Mouse (Mus musculus): Measurements from ENCODE around the gene Abi3.
"Not testable (repeated sequence)": the region's sequence is repeated elsewhere in the genome, so short reads cannot be mapped to it uniquely, and the experiment has no call there.

Gene Abi3

DNA sequence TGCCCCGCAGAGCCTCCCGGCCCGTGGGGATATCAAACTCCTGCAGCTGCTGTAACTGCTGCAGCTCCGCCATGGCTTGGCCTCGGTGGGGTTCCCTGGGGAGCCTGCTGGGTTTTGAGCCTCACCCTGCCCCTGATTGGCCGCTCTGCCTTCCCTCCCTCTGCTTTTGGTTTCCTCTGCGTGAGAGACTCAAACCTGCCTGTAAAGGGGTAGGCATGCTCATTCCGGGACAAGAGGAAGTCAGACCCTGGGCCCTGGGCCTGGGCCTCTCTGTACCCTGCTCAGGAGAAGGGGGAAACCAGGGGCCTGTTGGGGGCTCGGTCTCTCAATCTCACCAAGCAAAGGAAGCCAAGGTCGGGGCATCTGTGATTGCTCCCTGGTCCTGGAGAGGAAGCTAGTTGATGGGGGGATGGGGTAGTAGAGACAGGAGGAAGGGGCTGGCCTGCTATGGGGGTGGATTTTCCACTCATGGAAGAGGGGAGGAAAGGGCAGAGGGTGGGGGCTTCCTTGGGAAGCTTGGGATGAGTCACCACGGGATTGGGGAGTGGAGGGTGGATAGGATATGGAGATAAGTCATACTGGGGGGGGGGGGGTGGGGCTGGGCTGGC lies at the start of gene Abi3:
TSS of gene Abi3 (minus strand) at position 403 of the 608 bp plus-strand sequence.
- DNase-seq, result peak; percentile 89

DNA sequence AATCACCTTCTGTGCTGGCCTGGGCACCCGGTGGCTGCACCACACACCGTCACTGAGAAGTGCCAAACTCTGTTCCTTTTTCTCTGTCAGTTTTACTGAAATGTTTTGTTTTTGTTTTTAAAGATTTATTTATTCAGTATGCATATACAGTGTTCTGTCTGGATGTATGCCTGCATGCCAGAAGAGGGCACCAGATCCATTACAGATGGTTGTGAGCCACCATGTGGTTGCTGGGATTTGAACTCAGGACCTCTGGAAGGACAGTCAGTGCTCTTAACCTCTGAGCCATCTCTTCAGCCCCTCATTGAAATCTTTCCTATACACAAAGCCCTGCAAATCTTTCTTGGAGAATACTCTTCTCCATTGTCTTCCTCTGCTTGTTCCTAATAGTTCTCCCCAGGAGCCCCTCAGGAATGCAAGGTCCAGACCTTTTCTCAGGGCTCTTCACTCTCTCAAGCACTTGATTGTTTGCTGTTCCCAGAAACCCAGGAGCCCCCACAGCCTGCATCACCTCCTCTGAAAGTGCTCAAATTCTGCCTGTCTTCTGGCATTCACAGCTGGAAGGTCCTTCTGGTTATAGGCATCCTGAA lies 48.3 kb upstream of the Abi3 start:
- no peak for DNase-seq

DNA sequence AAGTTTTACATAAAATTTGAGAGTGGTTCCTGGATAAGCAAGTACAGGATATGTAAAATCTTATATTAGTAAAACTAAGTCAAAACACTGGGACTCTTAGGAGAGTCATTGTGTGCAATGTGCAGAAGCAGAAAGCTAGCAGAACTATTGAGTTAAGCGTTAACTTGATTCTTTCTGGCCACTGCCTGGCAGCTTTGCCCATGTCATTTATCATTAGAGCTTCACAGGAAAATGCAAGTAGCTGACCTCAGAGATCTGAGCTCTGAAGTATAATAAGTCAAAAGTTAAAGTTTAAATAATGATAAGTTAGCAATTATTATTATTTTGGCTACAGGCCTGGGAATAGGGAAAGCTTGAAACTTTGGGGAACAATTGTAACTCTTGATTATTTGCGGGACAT lies 37.6 kb upstream of the Abi3 start:
- DNase-seq, result not testable (repeated sequence)

DNA sequence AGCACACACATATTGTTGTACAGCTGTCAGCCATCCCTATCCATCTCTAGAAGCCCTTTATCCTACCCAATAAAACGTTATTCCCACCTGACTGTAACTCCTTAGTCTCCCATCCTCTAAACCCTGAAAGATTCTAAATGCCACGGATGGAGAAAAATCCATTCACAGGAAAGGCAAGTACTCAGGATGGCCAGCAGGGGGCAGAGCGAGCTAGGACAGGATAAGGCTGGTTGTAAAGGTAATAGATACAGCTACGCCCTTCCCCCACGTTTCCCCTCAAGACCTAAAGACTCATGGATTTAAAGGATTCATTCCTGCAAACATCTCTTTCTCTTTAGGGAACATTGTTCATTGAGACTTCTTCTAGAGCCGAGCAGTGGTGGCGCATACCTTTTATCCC lies 34.0 kb upstream of the Abi3 start:
- DNase-seq, result peak; percentile 65

DNA sequence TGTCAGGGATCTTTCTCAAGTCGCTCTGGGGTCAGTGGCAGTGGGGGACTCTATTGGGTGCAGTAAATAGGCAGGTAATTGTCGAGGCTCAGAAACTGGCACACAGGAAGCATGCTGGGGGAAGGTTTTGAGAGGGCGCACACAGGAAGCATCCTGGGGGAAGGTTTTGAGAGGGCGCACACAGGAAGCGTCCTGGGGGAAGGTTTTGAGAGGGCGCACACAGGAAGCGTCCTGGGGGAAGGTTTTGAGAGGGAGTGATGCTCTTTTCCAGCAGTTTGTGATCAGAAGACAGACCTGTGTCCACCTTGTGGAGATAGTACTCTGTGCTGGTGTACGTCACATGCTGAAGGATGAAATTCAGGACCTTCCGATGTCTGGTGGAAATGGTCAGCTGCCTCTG lies 33.5 kb upstream of the Abi3 start:
- DNase-seq, result peak; percentile 50

DNA sequence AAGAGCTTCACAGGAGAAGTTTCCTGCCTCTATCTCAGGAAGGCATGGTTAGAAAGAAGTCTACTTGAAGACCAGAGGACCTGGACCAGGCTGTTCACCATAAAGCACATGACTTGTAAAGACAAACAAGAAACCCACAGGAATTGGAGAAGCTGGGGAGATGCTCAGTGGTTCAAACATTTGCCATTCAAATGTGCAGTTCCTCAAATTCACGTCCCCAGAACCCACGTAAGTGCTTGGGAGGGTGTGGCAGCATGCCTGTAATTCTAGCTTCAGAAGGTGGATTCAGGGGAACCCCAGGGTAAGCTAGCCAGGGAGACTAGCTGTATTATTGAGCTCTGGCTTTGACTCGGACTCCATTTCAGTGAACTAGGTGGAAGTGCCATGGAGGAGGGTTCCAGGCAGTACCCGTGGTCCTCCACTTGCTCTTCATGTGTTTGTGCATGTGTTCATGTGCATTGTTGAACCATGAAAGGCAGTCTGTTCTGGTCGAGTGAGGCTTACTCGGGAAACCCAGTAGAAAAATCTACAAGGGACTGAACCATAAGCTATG lies 27.7 kb upstream of the Abi3 start:
- DNase-seq, result no peak

DNA sequence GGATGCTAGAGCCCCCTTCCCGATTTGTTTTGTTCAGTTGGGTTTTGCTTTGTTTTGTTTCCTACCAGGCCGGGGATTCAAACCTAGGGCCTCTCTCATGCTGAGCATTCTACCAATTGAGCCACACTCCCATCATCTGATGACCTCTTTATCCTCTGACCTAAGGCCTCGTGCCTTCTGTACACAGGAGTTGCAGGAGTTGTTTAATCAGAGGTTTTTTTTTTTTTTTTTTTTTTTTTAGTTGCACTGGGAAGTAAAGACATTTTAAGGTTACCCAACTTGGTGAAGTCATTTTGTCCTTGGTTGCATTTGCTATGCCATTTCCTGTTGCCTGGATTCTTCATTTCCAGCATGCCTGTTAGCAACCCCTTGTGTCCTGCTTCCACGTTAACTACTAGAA lies 27.2 kb upstream of the Abi3 start:
- no peak for DNase-seq

DNA sequence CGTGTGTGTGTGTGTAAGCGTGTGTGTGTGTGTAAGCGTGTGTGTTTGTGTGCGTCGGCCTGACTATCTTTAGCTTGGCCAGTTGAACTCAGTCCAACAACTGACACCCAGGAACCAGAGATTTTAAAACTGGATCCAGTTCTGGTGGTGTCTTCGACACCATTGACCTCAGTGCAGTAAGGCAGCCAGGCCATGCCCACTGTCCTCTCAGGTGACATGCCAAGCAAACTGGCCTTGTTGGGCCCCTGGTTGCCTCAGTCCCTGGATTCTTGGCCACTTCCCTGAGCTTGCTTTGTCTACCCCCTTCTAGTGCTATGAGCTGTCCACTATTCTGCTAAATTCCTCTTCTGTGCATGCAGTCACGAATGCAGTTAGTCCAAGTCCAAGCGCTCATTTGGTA lies 19.1 kb upstream of the Abi3 start:
- DNase-seq, result no peak

DNA sequence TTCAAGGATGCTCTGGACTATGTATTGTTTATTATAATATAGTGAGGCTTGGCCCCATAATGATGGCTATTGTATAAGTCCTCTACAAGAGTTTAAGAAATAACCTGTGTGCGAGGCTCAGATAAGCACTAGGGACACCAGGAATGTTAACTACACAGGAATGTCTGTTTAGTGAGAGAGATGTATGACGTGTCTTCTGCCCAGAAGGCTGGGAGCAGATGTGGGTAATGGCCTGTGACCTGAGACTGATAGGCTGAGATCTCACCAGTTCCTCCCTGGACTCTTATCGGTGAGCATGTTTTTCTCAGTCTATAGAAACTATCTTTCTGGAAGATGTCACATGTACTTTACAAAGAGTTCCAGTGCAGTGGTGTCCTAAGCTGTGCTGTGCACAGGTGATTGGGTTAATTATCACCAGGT lies 17.8 kb upstream of the Abi3 start:
- DNase-seq, result no peak

DNA sequence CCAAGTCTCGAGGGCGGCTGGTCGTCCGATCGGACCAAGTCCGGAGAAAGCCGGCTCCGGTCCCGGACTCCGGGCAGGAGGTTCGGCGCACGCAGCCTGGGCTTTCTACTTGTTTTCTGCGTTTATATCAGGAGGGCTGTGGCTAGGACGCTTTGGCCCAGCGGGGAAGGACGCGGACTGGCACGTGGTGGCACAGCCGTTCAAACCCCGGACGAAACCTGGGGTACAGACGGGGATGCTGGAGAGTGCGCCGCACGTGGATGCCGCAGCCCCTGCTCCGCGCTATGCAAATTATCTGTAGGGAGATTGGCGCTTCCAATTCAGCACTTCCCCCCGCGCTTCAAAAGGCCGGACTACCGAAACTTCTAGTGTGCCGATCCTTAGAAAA lies 17.2 kb upstream of the Abi3 start:
- peak; percentile 79 for DNase-seq

DNA sequence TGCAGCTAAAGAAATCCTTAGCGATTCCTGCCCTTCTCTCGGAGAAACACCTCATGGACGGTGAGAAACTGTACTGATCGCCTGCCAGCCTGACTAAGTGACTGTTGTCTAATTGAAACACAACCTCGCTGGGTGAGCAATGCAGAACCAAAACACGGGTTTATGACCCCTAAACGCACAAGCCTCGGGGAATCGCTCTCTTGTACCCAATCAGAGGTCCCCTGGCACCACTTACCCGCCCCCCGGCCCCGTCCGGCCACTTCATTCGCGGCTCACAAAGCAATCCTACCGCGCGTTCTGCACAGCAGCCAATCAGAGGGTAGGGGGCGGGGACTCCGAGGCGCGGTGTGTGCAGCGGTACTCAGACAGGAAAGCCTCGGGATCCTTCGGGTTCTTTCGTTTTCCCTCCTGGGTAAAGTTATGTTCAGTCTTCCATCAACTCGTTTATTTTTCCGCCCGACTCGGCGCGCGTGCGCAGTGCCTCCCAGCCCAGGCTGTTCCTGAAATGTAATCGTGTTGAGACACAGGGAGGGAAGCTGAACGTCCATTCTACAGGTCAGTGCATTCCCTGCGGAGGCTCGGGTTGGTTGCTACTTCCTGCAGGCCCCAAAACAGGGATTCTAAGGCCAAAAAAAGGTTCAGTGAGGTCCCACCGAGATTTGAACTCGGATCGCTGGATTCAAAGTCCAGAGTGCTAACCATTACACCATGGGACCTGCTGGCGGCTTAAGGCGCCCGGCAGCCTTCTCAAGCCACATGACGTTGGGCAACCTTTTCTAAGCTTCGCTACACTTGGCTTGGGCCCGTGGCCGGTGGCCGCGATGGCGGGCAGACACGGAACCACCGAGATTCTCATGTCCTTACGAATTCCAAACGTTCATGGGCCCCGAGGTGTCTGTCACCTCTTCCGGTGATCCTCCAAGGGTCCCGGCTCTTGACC lies 16.5 kb upstream of the Abi3 start:
- peak; percentile 96 for DNase-seq

DNA sequence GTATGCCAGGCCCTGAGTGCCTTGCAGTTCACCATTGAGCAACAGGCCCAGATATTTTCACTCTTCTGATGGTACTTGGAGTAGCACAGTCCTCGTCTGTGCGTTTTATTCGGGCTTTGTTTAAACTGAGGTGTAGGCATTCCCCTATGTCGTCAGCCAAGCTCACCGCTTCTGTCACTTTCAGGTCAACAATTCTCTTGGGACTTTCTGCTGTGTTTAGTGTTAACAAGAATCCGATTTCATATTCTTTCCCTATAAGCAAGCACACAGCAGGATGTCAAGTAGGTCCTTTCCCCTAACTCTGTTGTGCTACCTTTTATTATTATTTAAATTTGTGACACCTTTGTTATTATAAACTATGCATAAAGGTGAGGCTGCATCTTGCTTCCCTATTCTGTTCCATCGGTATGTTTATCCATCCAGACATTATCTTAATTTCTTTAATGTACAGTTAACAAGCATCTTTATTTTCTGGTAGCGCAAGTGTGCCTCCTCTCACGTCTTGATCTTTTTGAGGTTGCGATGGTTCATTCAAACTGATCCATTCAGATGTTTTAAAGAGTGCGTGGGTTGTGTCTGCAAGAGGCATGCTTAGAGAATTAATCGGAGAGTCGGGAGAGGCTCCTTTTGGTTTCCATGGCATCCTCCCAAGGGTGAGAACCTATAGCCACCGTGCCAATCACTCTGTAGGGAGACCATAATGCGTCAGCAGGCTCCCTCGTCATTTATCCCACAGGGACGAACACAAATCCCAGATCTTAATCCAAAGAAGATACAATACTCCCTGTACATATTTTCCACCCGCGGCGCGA lies 15.6 kb upstream of the Abi3 start:
- no peak for DNase-seq

DNA sequence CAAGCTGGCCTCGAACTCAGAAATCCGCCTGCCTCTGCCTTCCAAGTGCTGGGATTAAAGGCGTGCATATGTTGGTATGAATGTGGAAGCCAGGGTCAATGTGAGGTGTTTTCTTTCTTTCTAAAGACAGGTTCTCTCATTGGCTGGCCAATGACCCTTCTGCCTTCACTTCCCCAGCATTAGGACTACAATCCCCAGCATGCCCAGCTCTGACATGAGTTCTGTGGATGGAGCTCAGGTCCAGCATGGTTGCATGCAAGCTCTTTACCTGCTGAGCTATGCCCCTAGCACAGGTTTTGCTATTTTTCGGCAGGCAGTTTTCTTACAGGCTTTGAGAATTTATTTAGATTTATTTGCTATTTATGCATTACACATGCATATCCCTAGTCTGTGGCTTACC lies 15.0 kb upstream of the Abi3 start:
- no peak for DNase-seq

DNA sequence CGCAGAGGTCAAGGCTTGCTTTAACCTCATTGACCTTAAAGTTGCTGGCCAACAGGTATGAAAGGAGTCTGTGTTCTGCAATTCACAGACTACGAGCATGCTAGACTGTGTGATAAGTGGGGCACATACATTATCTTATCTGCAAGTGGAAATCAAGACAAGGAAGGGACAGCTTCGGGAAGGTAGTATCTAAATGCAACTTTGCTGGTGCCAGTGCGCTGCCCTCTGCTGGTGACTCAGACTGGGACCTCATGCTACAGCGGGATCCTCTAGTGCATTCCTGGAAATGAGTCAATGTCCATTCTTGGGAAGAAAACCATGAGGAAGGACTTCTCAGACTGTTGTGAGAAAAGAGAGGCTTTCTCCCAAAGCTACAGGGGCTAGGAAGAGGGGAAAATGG lies 11.4 kb upstream of the Abi3 start:
- peak; percentile 82 for DNase-seq

DNA sequence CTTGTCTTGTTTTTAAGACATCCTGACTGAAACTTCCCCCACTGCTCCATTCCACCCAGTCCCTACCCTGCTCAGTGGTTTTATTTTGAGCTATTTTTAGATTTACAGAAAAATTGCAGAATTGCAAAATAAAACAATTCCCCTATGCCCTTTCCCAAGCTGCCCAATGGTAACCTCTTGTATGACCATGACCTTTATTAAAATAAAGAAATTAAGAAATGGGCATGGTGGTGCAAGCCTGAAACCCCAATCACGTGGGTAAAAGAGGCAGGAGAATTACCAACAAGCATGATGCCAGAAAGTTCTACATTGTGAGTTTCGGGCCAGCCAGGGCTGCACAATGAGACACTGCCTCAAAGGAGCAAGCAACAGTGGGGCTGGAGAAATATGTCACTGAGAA lies 8.6 kb upstream of the Abi3 start:
- DNase-seq, result no peak

DNA sequence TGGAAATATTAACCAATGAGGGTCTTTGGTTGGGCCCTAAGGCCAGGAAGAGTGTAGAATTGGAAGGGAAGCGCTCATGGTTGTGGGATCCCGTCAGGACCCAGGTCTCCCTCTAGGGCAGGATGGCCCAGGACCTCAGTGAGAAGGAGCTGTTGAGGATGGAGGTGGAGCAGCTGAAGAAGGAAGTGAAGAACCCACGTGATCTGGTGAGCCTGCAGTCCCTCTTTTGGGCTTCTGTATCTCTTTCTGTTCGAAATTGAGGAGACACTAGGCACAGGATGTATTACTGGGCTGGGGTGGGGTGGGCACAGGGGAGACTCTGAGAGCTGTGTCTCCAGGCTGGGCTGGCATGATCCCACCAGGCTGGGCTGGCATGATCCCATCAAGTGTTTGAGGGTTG lies 2.7 kb upstream of the Abi3 start:
- no peak for DNase-seq

DNA sequence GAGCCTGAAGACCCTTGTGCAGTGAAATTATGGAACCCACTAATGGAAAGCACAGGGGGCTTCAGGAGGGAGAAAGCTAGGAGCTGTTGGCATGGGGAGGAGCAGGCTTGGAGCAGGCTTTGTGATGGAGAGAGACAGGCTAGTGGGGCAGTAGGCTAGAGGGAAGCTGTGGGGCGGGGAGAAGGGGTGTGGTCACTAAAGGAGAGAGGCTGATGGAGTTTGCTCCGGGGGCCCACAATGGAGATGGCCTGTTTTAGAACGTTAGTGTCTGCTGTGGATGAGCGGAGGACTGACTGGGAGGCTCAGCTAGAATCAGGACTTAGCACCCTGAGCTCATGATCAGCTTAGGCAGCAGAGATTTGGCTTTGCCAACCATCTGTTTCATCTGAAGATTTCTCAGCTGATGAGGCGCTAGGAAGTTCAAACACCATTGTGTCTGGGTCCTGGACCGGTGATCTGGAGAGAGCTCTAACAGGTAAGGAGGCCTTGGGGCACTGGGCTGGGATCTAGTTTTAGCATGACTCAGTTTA lies 1.2 kb upstream of the Abi3 start:
- no peak for DNase-seq

DNA sequence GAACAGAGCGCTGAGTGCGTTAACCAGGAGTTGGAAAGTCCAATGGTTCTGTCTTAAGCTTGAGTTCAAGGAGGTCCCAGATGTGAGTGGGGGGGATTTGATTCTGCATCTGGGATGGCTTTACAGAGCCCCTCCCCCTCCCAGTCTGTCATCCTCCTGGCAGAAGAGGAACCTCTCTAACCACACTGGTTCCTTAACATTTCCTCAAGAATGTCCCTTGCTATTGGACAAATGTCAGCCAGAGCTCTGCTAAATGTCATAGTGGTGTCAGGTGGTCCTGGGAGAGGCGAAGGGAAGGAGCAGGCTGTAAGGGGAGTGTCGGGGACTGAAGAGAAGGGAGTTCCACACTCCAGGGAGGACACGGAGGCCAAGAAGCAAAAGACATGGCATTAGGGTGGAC lies 677 bp upstream of the Abi3 start:
- no peak for DNase-seq

DNA sequence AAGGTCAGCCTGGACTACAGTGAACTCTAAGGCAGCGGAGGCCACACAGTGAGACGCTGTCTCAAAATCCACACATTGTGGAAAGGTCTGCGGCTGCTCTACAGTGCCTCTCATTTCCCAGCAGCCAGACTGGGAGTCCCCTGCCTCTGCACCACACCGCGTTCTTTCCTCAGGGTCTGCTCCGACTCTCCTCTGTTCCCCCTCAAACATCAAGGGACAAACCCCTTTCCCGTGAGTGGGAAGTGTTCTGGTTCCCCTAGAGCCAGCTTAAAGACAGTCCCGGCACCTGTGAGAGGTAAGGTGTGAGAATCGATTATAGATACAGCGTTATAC lies 812 bp downstream of the Abi3 start:
- peak; percentile 49 for DNase-seq

DNA sequence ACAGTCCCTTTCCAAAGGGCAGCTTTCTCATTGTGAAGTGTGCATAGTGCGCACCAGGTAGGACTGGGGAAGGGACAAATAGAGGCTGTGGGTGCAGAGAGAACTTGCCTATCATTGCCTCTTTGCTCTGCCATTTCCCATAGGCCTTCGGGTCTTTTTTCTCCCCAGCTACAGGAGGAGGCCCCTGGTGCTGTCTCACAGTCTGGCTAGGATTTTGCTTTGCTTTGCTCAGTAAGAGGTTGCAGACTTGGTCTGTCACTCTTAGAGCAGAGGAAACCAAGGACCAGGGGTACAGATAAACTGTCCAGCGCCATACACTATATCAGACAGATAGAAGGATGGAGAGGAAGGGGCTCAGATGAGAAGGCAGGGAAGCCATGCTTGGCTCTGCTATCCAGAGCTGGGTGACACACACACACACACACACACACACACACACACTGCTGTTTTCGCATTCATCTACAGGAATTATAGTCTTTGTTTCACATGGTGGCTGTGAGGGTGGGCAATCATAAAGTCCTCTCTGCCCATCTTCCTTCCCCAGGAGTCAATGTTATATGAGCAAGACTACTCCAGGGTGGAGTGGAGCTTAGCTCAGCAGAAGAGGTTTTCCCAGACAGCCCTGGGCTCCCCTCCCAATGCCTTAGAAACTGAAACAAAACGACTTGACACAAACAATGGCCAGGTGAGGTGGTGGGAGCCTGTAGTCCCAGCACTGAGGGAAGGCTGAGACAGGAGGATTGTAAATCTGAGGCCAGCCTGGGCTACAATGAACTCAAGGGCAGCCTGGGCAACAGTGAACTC lies 1.4 kb downstream of the Abi3 start:
- peak; percentile 25 for DNase-seq

DNA sequence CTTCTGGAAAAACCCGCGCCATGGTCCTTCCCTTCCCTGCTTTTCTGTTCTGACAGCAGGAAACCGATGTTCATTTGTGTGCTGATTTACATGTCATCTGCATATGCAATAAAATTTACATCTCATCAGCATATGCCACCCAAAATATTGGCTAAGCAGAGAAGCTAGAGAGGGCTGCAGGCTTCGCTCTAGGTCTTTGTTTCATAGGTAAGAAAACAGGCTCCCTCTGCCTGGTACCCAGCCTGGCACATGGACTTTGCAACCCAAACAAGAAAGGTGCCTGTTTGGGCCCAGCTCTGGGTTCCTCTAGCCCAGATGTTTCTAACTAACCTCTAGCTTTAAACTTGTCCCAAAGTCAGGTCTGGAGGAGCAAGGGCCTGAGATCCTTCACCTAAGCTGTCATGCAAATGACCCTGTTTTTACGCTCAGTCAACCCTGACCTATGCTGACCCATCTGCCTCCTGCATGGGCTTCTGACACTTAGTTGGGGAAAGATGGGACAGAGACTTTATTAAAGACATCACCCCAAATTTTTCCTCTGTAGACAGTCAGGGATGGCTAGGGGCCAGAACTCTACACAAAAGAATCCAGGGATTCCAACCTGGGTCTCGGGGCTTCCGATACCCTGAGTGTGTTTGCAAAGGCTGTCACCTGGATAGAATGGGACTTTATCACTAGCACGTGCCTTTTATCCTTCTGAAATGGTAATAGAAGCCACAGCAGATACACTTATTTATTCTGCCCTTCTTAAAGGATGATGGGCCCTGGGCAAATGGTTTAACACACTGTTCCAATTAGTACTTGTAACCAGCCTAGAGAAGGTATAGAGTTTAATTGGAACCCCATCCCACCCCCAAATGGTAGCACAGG lies 3.0 kb downstream of the Abi3 start:
- DNase-seq, result peak; percentile 36
